Mouse (Mus musculus) spleen, adult 18-20 months (tissue): ENCODE data around the gene Scarb1.
"Not testable (repeated sequence)": the region's sequence is repeated elsewhere in the genome, so short reads cannot be mapped to it uniquely, and the experiment has no call there.

Experiments
- DNase-seq, 2 experiments: peaks; one replicate each; pipeline ENCODE4 v3.0.0; 2022; ENCODE audit warnings: mixed read lengths in 2 of 2

Scarb1 gene

GRCm38 (mm10) chr5:125340547-125341262, at the start of gene Scarb1:
TSS of gene Scarb1 (minus strand) at chr5:125341094.
- peak; percentile 83 to 94 for DNase-seq

GRCm38 (mm10) chr5:125389579-125390441, 48.9 kb upstream of the Scarb1 start, which contains the start of gene Ubc:
TSS of gene Ubc (minus strand) at chr5:125390202.
- peak; percentile 75 to 79 for DNase-seq

- peak; percentile 86 to 88 for DNase-seq
Observed at GRCm38 (mm10) chr5:125389131-125389578, 48.3 kb upstream of the Scarb1 start, which contains the start of gene Gm10382. TSS of gene Gm10382 (plus strand) at chr5:125389322.

- DNase-seq: no peak
Observed at GRCm38 (mm10) chr5:125388358-125389092, 47.6 kb upstream of the Scarb1 start.

GRCm38 (mm10) chr5:125387295-125387694, 46.4 kb upstream of the Scarb1 start:
- DNase-seq: not testable (repeated sequence)

GRCm38 (mm10) chr5:125385215-125385940, 44.5 kb upstream of the Scarb1 start:
- DNase-seq: no peak

GRCm38 (mm10) chr5:125384512-125385214, 43.8 kb upstream of the Scarb1 start:
- no peak for DNase-seq

- no peak for DNase-seq
Observed at GRCm38 (mm10) chr5:125383637-125384420, 42.9 kb upstream of the Scarb1 start.

- DNase-seq: peak in 1 of 2 experiments; percentile 49
Observed at GRCm38 (mm10) chr5:125382673-125383558, 42.0 kb upstream of the Scarb1 start.

GRCm38 (mm10) chr5:125381954-125382672, 41.2 kb upstream of the Scarb1 start:
- DNase-seq: no peak

- no peak for DNase-seq
Observed at GRCm38 (mm10) chr5:125378919-125379318, 38.0 kb upstream of the Scarb1 start.

GRCm38 (mm10) chr5:125377214-125377613, 36.3 kb upstream of the Scarb1 start:
- DNase-seq: no peak

GRCm38 (mm10) chr5:125375871-125376270, 35.0 kb upstream of the Scarb1 start:
- DNase-seq: no peak

- no peak for DNase-seq
Observed at GRCm38 (mm10) chr5:125372027-125372426, 31.1 kb upstream of the Scarb1 start.

GRCm38 (mm10) chr5:125370950-125371693, 30.2 kb upstream of the Scarb1 start:
- DNase-seq: no peak

- peak in 1 of 2 experiments; percentile 55 for DNase-seq
Observed at GRCm38 (mm10) chr5:125368568-125368967, 27.7 kb upstream of the Scarb1 start.

- no peak for DNase-seq
Observed at GRCm38 (mm10) chr5:125368156-125368555, 27.3 kb upstream of the Scarb1 start.

GRCm38 (mm10) chr5:125364851-125365429, 24.0 kb upstream of the Scarb1 start:
- DNase-seq: no peak
